Mouse (Mus musculus) urinary bladder, postnatal 25 days (tissue): ENCODE data around the gene Hacd1.
"Not testable (repeated sequence)": the region's sequence is repeated elsewhere in the genome, so short reads cannot be mapped to it uniquely, and the experiment has no call there.

Source experiments
- DNase-seq: peaks from one replicate; pipeline ENCODE4 v3.0.0; 2022; ENCODE audit warnings: low spot score

Hacd1 gene

GRCm38 (mm10) chr2:14055566-14056331 lies at the start of gene Hacd1:
TSS of gene Hacd1 (minus strand) at chr2:14056135.
- DNase-seq = peak; percentile 63

- no peak for DNase-seq
These were observed 48.0 kb upstream of the Hacd1 start for GRCm38 (mm10) chr2:14103924-14104323.

- DNase-seq = no peak
These were observed 46.7 kb upstream of the Hacd1 start for GRCm38 (mm10) chr2:14102603-14103002.

- no peak for DNase-seq
These were observed 44.6 kb upstream of the Hacd1 start for GRCm38 (mm10) chr2:14100533-14100932.

- not testable (repeated sequence) for DNase-seq
These were observed 22.6 kb upstream of the Hacd1 start for GRCm38 (mm10) chr2:14078527-14078926.

GRCm38 (mm10) chr2:14074221-14074901 lies 18.4 kb upstream of the Hacd1 start:
- no peak for DNase-seq

GRCm38 (mm10) chr2:14073362-14074220 lies 17.7 kb upstream of the Hacd1 start, which contains the start of gene Stam:
TSS of gene Stam (plus strand) at chr2:14074098.
- DNase-seq = peak; percentile 88

GRCm38 (mm10) chr2:14073008-14073361 lies 17.1 kb upstream of the Hacd1 start:
- no peak for DNase-seq

- DNase-seq = no peak
These were observed 14.5 kb upstream of the Hacd1 start for GRCm38 (mm10) chr2:14070466-14070865.

GRCm38 (mm10) chr2:14069027-14069426 lies 13.1 kb upstream of the Hacd1 start:
- DNase-seq = no peak

GRCm38 (mm10) chr2:14065704-14066650 lies 10.0 kb upstream of the Hacd1 start:
- DNase-seq = no peak

- peak; percentile 58 for DNase-seq
These were observed 768 bp downstream of the Hacd1 start for GRCm38 (mm10) chr2:14055168-14055565.

GRCm38 (mm10) chr2:14054716-14055115 lies 1.2 kb downstream of the Hacd1 start:
- DNase-seq = no peak

- DNase-seq = no peak
These were observed 1.8 kb downstream of the Hacd1 start for GRCm38 (mm10) chr2:14054163-14054562.

- DNase-seq = no peak
These were observed 2.3 kb downstream of the Hacd1 start for GRCm38 (mm10) chr2:14053618-14054017.

- no peak for DNase-seq
These were observed 7.1 kb downstream of the Hacd1 start for GRCm38 (mm10) chr2:14048808-14049207.

GRCm38 (mm10) chr2:14048381-14048780 lies 7.6 kb downstream of the Hacd1 start:
- peak; percentile 49 for DNase-seq

- DNase-seq = no peak
These were observed 12.3 kb downstream of the Hacd1 start for GRCm38 (mm10) chr2:14043577-14044170.

GRCm38 (mm10) chr2:14043011-14043410 lies 12.9 kb downstream of the Hacd1 start:
- DNase-seq = no peak

GRCm38 (mm10) chr2:14041249-14041648 lies 14.7 kb downstream of the Hacd1 start:
- no peak for DNase-seq

- DNase-seq = no peak
These were observed 36.7 kb downstream of the Hacd1 start for GRCm38 (mm10) chr2:14019228-14019627.
